29 mouse cellular contexts compared by ENCODE assay signal in the genomic region with DNA sequence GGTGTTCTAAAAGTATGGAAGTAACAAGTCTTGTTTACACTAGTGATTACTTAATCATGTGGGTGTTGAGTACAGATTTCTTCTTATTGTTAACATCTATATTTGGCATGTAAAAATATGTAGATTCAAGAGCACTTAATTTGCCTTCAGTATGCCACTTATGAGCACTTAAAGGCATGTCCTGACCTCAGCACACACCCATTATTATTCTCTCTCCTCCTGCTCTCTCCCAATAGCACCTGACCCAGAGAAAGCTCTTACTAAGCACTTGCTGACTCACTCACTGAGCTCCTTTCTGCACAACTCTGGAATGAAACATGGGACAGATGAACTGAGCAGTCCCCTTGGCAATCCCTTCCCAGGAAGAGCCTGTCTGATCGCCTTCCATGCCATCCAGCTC.
"Had no signal": no experiment of that assay in that cellular context is flagged by ENCODE, and none has a peak within 500 bp of the region (broad histone marks: within the 10 kb centered on the region; RNA-seq: fewer than 3 reads in every experiment).

No protein-coding gene starts in this region.

- H3K4me3 ChIP-seq: left cerebral cortex, adult 2 months; limb, embryonic 10.5 days; limb, embryonic 12.5 days; limb, embryonic 13.5 days; limb, embryonic 15.5 days; liver, embryonic 12.5 days; liver, embryonic 13.5 days; liver, embryonic 15.5 days; lung, embryonic 15.5 days; megakaryocyte, embryonic 14.5 days; midbrain, embryonic 10.5 days; midbrain, embryonic 12.5 days; midbrain, embryonic 13.5 days; midbrain, embryonic 15.5 days; myocyte; neural tube, embryonic 12.5 days had no signal

- H3K27me3 ChIP-seq: limb, embryonic 12.5 days; limb, embryonic 13.5 days; limb, embryonic 15.5 days; liver, embryonic 12.5 days; liver, embryonic 13.5 days; liver, embryonic 15.5 days; lung, embryonic 15.5 days; megakaryocyte, embryonic 14.5 days; midbrain, embryonic 12.5 days; midbrain, embryonic 13.5 days; midbrain, embryonic 15.5 days; neural tube, embryonic 12.5 days had no signal

- H3K4me1 ChIP-seq: limb, embryonic 15.5 days; liver, embryonic 12.5 days; liver, embryonic 13.5 days; liver, embryonic 15.5 days; lung, embryonic 15.5 days; megakaryocyte, embryonic 14.5 days; midbrain, embryonic 10.5 days; midbrain, embryonic 12.5 days; midbrain, embryonic 15.5 days; neural tube, embryonic 12.5 days had no signal

- ATAC-seq: liver, embryonic 12.5 days; liver, postnatal 0 days; midbrain, embryonic 13.5 days; midbrain, embryonic 15.5 days; midbrain, embryonic 16.5 days had no signal

- H3K27ac ChIP-seq: left cerebral cortex, adult 2 months; limb, embryonic 10.5 days; limb, embryonic 12.5 days; limb, embryonic 13.5 days; limb, embryonic 15.5 days; liver, embryonic 12.5 days; liver, embryonic 13.5 days; liver, embryonic 14.5 days; liver, embryonic 15.5 days; lung, embryonic 15.5 days; macrophage; midbrain, embryonic 10.5 days; midbrain, embryonic 12.5 days; midbrain, embryonic 13.5 days; midbrain, embryonic 15.5 days; neural tube, embryonic 12.5 days had no signal

- H3K9ac ChIP-seq: limb, embryonic 12.5 days; limb, embryonic 13.5 days; limb, embryonic 15.5 days; liver, embryonic 12.5 days; liver, embryonic 13.5 days; liver, embryonic 14.5 days; liver, embryonic 15.5 days; liver, postnatal 0 days; lung, embryonic 14.5 days; lung, embryonic 15.5 days; midbrain, embryonic 12.5 days; midbrain, embryonic 13.5 days; midbrain, embryonic 15.5 days; neural tube, embryonic 12.5 days had no signal

- H3K4me2 ChIP-seq: limb, embryonic 12.5 days; limb, embryonic 13.5 days; limb, embryonic 15.5 days; liver, embryonic 11.5 days; liver, embryonic 12.5 days; liver, embryonic 13.5 days; liver, embryonic 15.5 days; lung, embryonic 14.5 days; lung, embryonic 15.5 days; midbrain, embryonic 11.5 days; midbrain, embryonic 12.5 days; midbrain, embryonic 13.5 days; midbrain, embryonic 15.5 days; neural tube, embryonic 12.5 days had no signal

- H3K9me3 ChIP-seq: limb, embryonic 10.5 days; limb, embryonic 12.5 days; limb, embryonic 13.5 days; limb, embryonic 15.5 days; liver, embryonic 12.5 days; liver, embryonic 13.5 days; liver, embryonic 15.5 days; lung, embryonic 15.5 days; midbrain, embryonic 10.5 days; midbrain, embryonic 12.5 days; midbrain, embryonic 13.5 days; midbrain, embryonic 15.5 days; neural tube, embryonic 12.5 days had no signal

- H3K36me3 ChIP-seq: limb, embryonic 10.5 days; limb, embryonic 12.5 days; limb, embryonic 13.5 days; limb, embryonic 15.5 days; liver, embryonic 12.5 days; liver, embryonic 13.5 days; liver, embryonic 15.5 days; lung, embryonic 15.5 days; midbrain, embryonic 10.5 days; midbrain, embryonic 12.5 days; midbrain, embryonic 13.5 days; midbrain, embryonic 15.5 days; neural tube, embryonic 12.5 days had no signal

- DNase-seq: left cerebral cortex, postnatal 4 days; liver; liver, embryonic 13.5 days; liver, postnatal 0 days; lung, adult 2 months; lung, embryonic 14.5 days; lung, postnatal 10 days; lung, postnatal 14 days; midbrain, embryonic 14.5 days had no signal
